23 mouse cellular contexts compared by ENCODE assay signal in genomic region chr5:116892877-116893276, GRCm38 (mm10).
"Had no signal": no experiment of that assay in that cellular context is flagged by ENCODE, and none has a peak within 500 bp of the region (broad histone marks: within the 10 kb centered on the region; RNA-seq: fewer than 3 reads in every experiment).

No protein-coding gene starts in this region.

- ATAC-seq: intestine, postnatal 0 days; liver, postnatal 0 days; lung, postnatal 0 days; midbrain, embryonic 15.5 days had no signal

- H3K27ac ChIP-seq: kidney, postnatal 0 days; layer of hippocampus, adult 2 months; limb, embryonic 12.5 days; limb, embryonic 15.5 days; liver, embryonic 14.5 days; macrophage; midbrain, embryonic 12.5 days; midbrain, embryonic 15.5 days; neural tube, embryonic 12.5 days; neural tube, embryonic 15.5 days; stomach, embryonic 15.5 days had no signal

- H3K4me1 ChIP-seq: limb, embryonic 12.5 days; limb, embryonic 15.5 days; midbrain, embryonic 12.5 days; stomach, embryonic 15.5 days had no signal

- H3K9ac ChIP-seq: limb, embryonic 12.5 days; limb, embryonic 15.5 days; liver, embryonic 14.5 days; liver, postnatal 0 days; lung, embryonic 14.5 days; midbrain, embryonic 12.5 days; midbrain, embryonic 15.5 days; neural tube, embryonic 12.5 days; neural tube, embryonic 15.5 days; stomach, embryonic 15.5 days had no signal

- H3K36me3 ChIP-seq: limb, embryonic 12.5 days; limb, embryonic 15.5 days; midbrain, embryonic 12.5 days; midbrain, embryonic 15.5 days; neural tube, embryonic 12.5 days; neural tube, embryonic 15.5 days; stomach, embryonic 15.5 days had no signal

- DNase-seq: kidney, adult 2 months; kidney, postnatal 25 days; layer of hippocampus, adult 9-11 months; left cerebral cortex, postnatal 4 days; liver, postnatal 0 days; lung, embryonic 14.5 days; spleen, adult 18-20 months; thymus, adult 18-20 months; thymus, postnatal 36 days had no signal

- H3K9me3 ChIP-seq: limb, embryonic 12.5 days; limb, embryonic 15.5 days; midbrain, embryonic 12.5 days; midbrain, embryonic 15.5 days; neural tube, embryonic 12.5 days; neural tube, embryonic 15.5 days; stomach, embryonic 15.5 days had no signal

- H3K4me3 ChIP-seq: layer of hippocampus, adult 2 months; limb, embryonic 12.5 days; limb, embryonic 15.5 days; midbrain, embryonic 12.5 days; midbrain, embryonic 15.5 days; neural tube, embryonic 12.5 days; neural tube, embryonic 15.5 days; stomach, embryonic 15.5 days had no signal

- H3K27me3 ChIP-seq: limb, embryonic 12.5 days; limb, embryonic 15.5 days; midbrain, embryonic 12.5 days; midbrain, embryonic 15.5 days; neural tube, embryonic 12.5 days; neural tube, embryonic 15.5 days; stomach, embryonic 15.5 days had no signal

- H3K4me2 ChIP-seq: limb, embryonic 12.5 days; limb, embryonic 15.5 days; liver, embryonic 11.5 days; lung, embryonic 14.5 days; midbrain, embryonic 12.5 days; midbrain, embryonic 15.5 days; neural tube, embryonic 12.5 days; neural tube, embryonic 15.5 days; stomach, embryonic 15.5 days had no signal
